Mouse (Mus musculus): ENCODE results near the gene Prr14. TPM values are rescaled to one million over a fixed set of nuclear protein-coding genes. Genes with fewer than 3 reads are reported as not detected.
"Not testable (repeated sequence)": the region's sequence is repeated elsewhere in the genome, so short reads cannot be mapped to it uniquely, and the experiment has no call there.

The Prr14 gene
- polyA plus RNA-seq, 1 experiment from 2014 or later = 36.1 TPM

DNA sequence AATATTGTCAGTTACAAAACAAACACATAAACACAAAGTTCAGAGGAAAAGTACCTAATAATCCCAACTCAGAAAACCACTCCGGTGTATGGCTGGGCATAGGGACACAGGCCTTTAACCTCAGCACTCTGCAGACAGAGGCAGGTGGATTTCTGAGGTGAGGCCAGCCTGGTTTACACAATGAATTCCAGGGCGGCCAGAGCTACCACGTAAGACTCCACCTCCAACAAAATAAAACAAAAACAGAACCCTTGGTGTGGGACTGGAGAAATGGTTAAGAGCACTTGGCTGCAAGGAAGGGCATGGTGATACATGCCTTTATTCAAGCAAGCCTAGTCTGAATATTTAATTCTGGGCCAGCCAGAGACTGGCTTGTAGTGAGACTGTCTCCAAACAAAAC is 32.4 kb downstream of the Prr14 start:
- WGBS = 92% methylated on average over 3 of the region's 3 CpGs
- Histone ChIP-seq H3K4me2 (replicated peaks) (no peak overlapping the region), H3K9ac (no peak overlapping the region), H3K36me3 (replicated peaks; ENCODE audit: control insufficient read depth, insufficient read depth) (peaks cover 60% of the 10 kb centered on the region), H3K9me3 (ENCODE audit: control insufficient read depth, low read length) (no peaks in the 10 kb centered on the region), H3K27ac (no peak overlapping the region), H3K4me1 (replicated peaks; ENCODE audit: control insufficient read depth, insufficient read depth, low read length) (no peaks in the 10 kb centered on the region), H3K4me3 (replicated peaks; ENCODE audit: low read length) (no peak overlapping the region), H3K27me3 (ENCODE audit: control insufficient read depth, insufficient read depth, low read length) (no peaks in the 10 kb centered on the region)
- ATAC-seq (ENCODE audit: low FRiP score) = no peak
- no peak for DNase-seq (ENCODE audit: low spot score)

DNA sequence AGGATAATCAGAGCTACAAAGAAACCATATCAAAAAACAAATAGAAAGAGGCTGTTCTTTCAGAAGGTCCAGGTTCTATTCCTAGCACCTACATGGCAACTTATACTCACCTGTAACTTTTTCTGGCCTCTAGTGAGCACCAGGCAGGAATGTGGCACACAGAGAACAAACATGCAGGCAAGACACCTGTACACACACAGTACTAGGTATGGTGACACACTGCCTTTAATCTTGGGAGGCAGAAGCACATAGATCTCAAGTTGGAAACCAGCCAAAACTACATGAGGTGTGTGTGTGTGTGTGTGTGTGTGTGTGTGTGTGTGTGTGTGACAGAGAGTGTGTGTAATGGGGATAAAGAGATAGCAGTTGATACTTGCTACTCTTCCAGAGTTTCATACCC is 35.2 kb downstream of the Prr14 start:
- no peaks in the 10 kb centered on the region for H3K9me3 ChIP-seq (ENCODE audit: control insufficient read depth, low read length)
- no peak overlapping the region for H3K9ac ChIP-seq
- DNase-seq (ENCODE audit: low spot score) = no peak
- H3K4me3 ChIP-seq (replicated peaks; ENCODE audit: low read length) = no peak overlapping the region
- no peaks in the 10 kb centered on the region for H3K4me1 ChIP-seq (replicated peaks; ENCODE audit: control insufficient read depth, insufficient read depth, low read length)
- H3K27ac ChIP-seq = no peak overlapping the region
- H3K4me2 ChIP-seq (replicated peaks) = no peak overlapping the region
- peaks cover 35% of the 10 kb centered on the region for H3K36me3 ChIP-seq (replicated peaks; ENCODE audit: control insufficient read depth, insufficient read depth)
- no peaks in the 10 kb centered on the region for H3K27me3 ChIP-seq (ENCODE audit: control insufficient read depth, insufficient read depth, low read length)
- ATAC-seq (ENCODE audit: low FRiP score) = no peak

- ATAC-seq (ENCODE audit: low FRiP score) = no peak
- 83% methylated on average over 2 of the region's 2 CpGs for WGBS
- H3K4me2 ChIP-seq (replicated peaks) = no peak overlapping the region
- no peak for DNase-seq (ENCODE audit: low spot score)
- no peaks in the 10 kb centered on the region for H3K4me1 ChIP-seq (replicated peaks; ENCODE audit: control insufficient read depth, insufficient read depth, low read length)
- no peak overlapping the region for H3K4me3 ChIP-seq (replicated peaks; ENCODE audit: low read length)
- H3K27ac ChIP-seq = no peak overlapping the region
- H3K9me3 ChIP-seq (ENCODE audit: control insufficient read depth, low read length) = no peaks in the 10 kb centered on the region
- peaks cover 8% of the 10 kb centered on the region; the same call in 1 of the 2 replicates for H3K36me3 ChIP-seq (replicated peaks; ENCODE audit: control insufficient read depth, insufficient read depth)
- no peak overlapping the region for H3K9ac ChIP-seq
- H3K27me3 ChIP-seq (ENCODE audit: control insufficient read depth, insufficient read depth, low read length) = no peaks in the 10 kb centered on the region
These were observed 38.0 kb downstream of the Prr14 start for GRCm38 (mm10) chr7:127497382-127497781.

DNA sequence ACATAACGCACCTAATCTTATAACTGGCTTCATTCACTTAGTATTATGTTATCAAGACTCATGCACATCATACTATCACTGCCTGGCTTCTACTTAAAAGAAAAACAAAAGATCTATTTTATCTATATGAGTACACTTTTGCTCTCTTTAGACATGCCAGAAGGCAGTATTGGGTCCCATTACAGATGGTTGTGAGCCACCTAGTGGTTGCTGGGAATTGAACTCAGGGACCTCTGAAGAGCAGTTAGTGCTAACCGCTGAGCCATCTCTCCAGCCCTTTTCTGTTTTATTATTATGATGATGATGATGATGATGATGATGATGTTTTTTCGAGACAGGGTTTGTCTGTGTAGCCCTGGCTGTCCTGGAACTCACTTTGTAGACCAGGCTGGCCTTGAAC is 39.0 kb downstream of the Prr14 start:
- Histone ChIP-seq H3K9me3 (ENCODE audit: control insufficient read depth, low read length) (no peaks in the 10 kb centered on the region), H3K27ac (no peak overlapping the region), H3K4me1 (replicated peaks; ENCODE audit: control insufficient read depth, insufficient read depth, low read length) (no peaks in the 10 kb centered on the region), H3K4me3 (replicated peaks; ENCODE audit: low read length) (no peak overlapping the region), H3K9ac (no peak overlapping the region), H3K4me2 (replicated peaks) (no peak overlapping the region), H3K36me3 (replicated peaks; ENCODE audit: control insufficient read depth, insufficient read depth) (no peaks in the 10 kb centered on the region), H3K27me3 (ENCODE audit: control insufficient read depth, insufficient read depth, low read length) (no peaks in the 10 kb centered on the region)
- no peak for ATAC-seq (ENCODE audit: low FRiP score)
- DNase-seq (ENCODE audit: low spot score) = peak; percentile 65
- 51% methylated on average over 3 of the region's 3 CpGs for WGBS

- Histone ChIP-seq H3K27me3 (ENCODE audit: control insufficient read depth, insufficient read depth, low read length) (no peaks in the 10 kb centered on the region), H3K9ac (no peak overlapping the region), H3K4me3 (replicated peaks; ENCODE audit: low read length) (no peak overlapping the region), H3K9me3 (ENCODE audit: control insufficient read depth, low read length) (no peaks in the 10 kb centered on the region), H3K27ac (no peak overlapping the region), H3K4me1 (replicated peaks; ENCODE audit: control insufficient read depth, insufficient read depth, low read length) (peaks cover 6% of the 10 kb centered on the region), H3K4me2 (replicated peaks) (no peak overlapping the region), H3K36me3 (replicated peaks; ENCODE audit: control insufficient read depth, insufficient read depth) (0 out of 2 replicates have a peak, but pooled peaks cover 5% of the 10 kb centered on the region)
- WGBS = 92% methylated on average over 3 of the region's 3 CpGs
- no peak for ATAC-seq (ENCODE audit: low FRiP score)
- DNase-seq (ENCODE audit: low spot score) = no peak
These were observed 48.9 kb downstream of the Prr14 start for GRCm38 (mm10) chr7:127508291-127508690.

- not testable (repeated sequence) for H3K4me3 ChIP-seq (replicated peaks; ENCODE audit: low read length); H3K4me2 ChIP-seq (replicated peaks); H3K9me3 ChIP-seq (ENCODE audit: control insufficient read depth, low read length); ATAC-seq (ENCODE audit: low FRiP score); DNase-seq (ENCODE audit: low spot score); H3K9ac ChIP-seq; H3K27ac ChIP-seq; H3K27me3 ChIP-seq (ENCODE audit: control insufficient read depth, insufficient read depth, low read length)
- 89% methylated on average over 3 of the region's 4 CpGs for WGBS
- Histone ChIP-seq H3K36me3 (replicated peaks; ENCODE audit: control insufficient read depth, insufficient read depth) (peaks cover 13% of the 10 kb centered on the region), H3K4me1 (replicated peaks; ENCODE audit: control insufficient read depth, insufficient read depth, low read length) (peaks cover 15% of the 10 kb centered on the region)
These were observed 50.4 kb downstream of the Prr14 start for GRCm38 (mm10) chr7:127509830-127510229.

- 39% methylated on average over 8 of the region's 8 CpGs for WGBS
- peaks cover 15% of the 10 kb centered on the region for H3K4me1 ChIP-seq (replicated peaks; ENCODE audit: control insufficient read depth, insufficient read depth, low read length)
- H3K27me3 ChIP-seq (ENCODE audit: control insufficient read depth, insufficient read depth, low read length) = no peaks in the 10 kb centered on the region
- peak overlapping the region; percentile 99 for H3K27ac ChIP-seq
- DNase-seq (ENCODE audit: low spot score) (peak; percentile 32), ATAC-seq (ENCODE audit: low FRiP score) (no peak)
- H3K9me3 ChIP-seq (ENCODE audit: control insufficient read depth, low read length) = no peaks in the 10 kb centered on the region
- peaks cover 26% of the 10 kb centered on the region for H3K36me3 ChIP-seq (replicated peaks; ENCODE audit: control insufficient read depth, insufficient read depth)
- peak overlapping the region; percentile 88 for H3K4me3 ChIP-seq (replicated peaks; ENCODE audit: low read length)
- peak overlapping the region; percentile 83; the same call in 1 of the 2 replicates for H3K9ac ChIP-seq
- H3K4me2 ChIP-seq (replicated peaks) = peak overlapping the region; percentile 62
These were observed 51.8 kb downstream of the Prr14 start for GRCm38 (mm10) chr7:127511241-127511640.

- peak; percentile 98 for ATAC-seq (ENCODE audit: low FRiP score)
- 0% methylated on average over 37 of the region's 37 CpGs for WGBS
- peak within 1 kb of the TSS; percentile 62 for H3K4me2 ChIP-seq (replicated peaks)
- no peaks in the 10 kb centered on the region for H3K9me3 ChIP-seq (ENCODE audit: control insufficient read depth, low read length)
- H3K9ac ChIP-seq = peak within 1 kb of the TSS; percentile 83
- peaks cover 15% of the 10 kb centered on the region for H3K4me1 ChIP-seq (replicated peaks; ENCODE audit: control insufficient read depth, insufficient read depth, low read length)
- H3K27me3 ChIP-seq (ENCODE audit: control insufficient read depth, insufficient read depth, low read length) = no peaks in the 10 kb centered on the region
- H3K4me3 ChIP-seq (replicated peaks; ENCODE audit: low read length) = peak within 1 kb of the TSS; percentile 88
- peak; percentile 95 for DNase-seq (ENCODE audit: low spot score)
- peak within 1 kb of the TSS; percentile 99 for H3K27ac ChIP-seq
- H3K36me3 ChIP-seq (replicated peaks; ENCODE audit: control insufficient read depth, insufficient read depth) = peaks cover 32% of the 10 kb centered on the region
These were observed 52.4 kb downstream of the Prr14 start, which contains the start of gene Srcap for GRCm38 (mm10) chr7:127511808-127512230. TSS of gene Srcap (plus strand) at chr7:127511983.

DNA sequence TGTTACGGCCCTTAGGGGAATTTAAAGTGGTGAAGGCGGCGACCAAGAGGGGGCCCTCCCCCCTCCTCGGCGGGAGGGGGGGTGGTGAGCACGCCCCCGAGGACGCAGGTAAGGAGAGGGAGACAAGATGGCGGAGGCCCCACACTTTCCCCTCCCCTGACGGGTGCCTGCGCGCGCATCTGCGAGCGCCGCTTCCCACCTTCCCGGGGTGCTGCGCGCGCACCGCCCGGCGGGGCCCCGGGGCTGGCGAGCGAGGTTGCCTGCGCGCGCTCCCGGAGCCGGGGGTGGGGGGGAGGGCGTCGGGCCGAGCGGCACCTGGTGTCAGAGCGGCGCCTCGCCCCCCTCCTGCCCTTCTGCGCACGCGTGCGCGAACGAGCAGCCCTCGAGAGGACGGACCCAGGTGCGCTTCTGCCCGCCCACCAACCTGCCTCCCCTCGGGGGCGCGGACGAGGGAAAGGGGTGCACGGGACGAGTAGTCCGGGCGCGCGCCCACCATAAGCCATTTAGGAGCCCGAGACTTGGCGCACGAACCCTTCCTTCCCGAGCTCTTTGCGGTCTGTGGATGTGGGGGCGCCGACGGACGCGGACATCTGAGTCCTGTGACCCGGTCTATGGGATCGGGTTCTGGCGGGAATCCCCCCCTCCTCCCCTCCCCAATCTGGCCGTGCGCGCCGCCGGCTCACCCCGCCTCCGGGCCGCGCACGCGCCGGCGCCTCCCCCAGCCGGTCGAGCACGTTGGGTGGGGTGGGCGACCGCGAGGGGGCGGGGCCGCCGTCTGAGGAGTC is 53.0 kb downstream of the Prr14 start:
- WGBS = 1% methylated on average over 59 of the region's 93 CpGs

More for the DNA sequence above, 53.0 kb downstream of the Prr14 start:
- H3K36me3 ChIP-seq (replicated peaks; ENCODE audit: control insufficient read depth, insufficient read depth) = peaks cover 38% of the 10 kb centered on the region
- H3K27me3 ChIP-seq (ENCODE audit: control insufficient read depth, insufficient read depth, low read length) = no peaks in the 10 kb centered on the region
- H3K9me3 ChIP-seq (ENCODE audit: control insufficient read depth, low read length) = no peaks in the 10 kb centered on the region
- peak overlapping the region; percentile 83 for H3K9ac ChIP-seq
- H3K4me3 ChIP-seq (replicated peaks; ENCODE audit: low read length) = peak overlapping the region; percentile 88
- peak overlapping the region; percentile 62 for H3K4me2 ChIP-seq (replicated peaks)
- H3K4me1 ChIP-seq (replicated peaks; ENCODE audit: control insufficient read depth, insufficient read depth, low read length) = peaks cover 15% of the 10 kb centered on the region
- H3K27ac ChIP-seq = peak overlapping the region; percentile 99
- ATAC-seq (ENCODE audit: low FRiP score) = peak; percentile 88
- DNase-seq (ENCODE audit: low spot score) = peak; percentile 95

Measured in hindbrain, embryonic 14.5 days (tissue).